ENCODE assay signal across 23 mouse cellular contexts in the genomic region with DNA sequence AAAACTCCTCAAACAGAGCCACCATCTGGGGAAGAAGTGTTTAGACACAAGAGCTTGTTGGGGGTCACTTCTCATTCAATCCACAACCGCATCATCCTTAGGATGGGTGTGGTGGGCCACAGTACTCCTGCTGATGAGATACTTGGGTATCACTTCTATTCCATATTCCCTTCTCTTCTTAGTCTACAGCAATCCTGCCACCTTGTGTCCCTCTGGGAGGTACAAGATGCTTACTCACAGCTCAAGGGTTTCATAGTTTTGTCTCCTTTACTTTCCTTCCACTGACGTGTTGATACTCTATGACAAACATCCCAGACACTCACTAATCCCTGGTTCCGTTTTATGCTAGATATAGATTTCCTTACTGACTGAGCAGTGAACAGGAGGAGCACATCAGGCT.
"Had no signal": no experiment of that assay in that cellular context is flagged by ENCODE, and none has a peak within 500 bp of the region (broad histone marks: within the 10 kb centered on the region; RNA-seq: fewer than 3 reads in every experiment).

No protein-coding gene starts in this region.

- H3K9ac ChIP-seq: limb, embryonic 13.5 days; liver, embryonic 12.5 days; liver, embryonic 15.5 days; lung, embryonic 15.5 days; midbrain, embryonic 13.5 days; neural tube, embryonic 13.5 days had no signal

- H3K27me3 ChIP-seq: limb, embryonic 13.5 days; liver, embryonic 12.5 days; liver, embryonic 15.5 days; lung, embryonic 15.5 days; megakaryocyte, embryonic 14.5 days; midbrain, embryonic 13.5 days had no signal

- H3K36me3 ChIP-seq: limb, embryonic 10.5 days; limb, embryonic 13.5 days; liver, embryonic 12.5 days; liver, embryonic 15.5 days; lung, embryonic 15.5 days; midbrain, embryonic 10.5 days; midbrain, embryonic 13.5 days; neural tube, embryonic 13.5 days had no signal

- H3K4me1 ChIP-seq: liver, embryonic 12.5 days; liver, embryonic 15.5 days; lung, embryonic 15.5 days; megakaryocyte, embryonic 14.5 days had no signal

- H3K4me3 ChIP-seq: limb, embryonic 10.5 days; limb, embryonic 13.5 days; liver, embryonic 12.5 days; liver, embryonic 15.5 days; lung, embryonic 15.5 days; megakaryocyte, embryonic 14.5 days; midbrain, embryonic 10.5 days; midbrain, embryonic 13.5 days; myocyte; neural tube, embryonic 13.5 days had no signal

- DNase-seq: kidney, adult 2 months; kidney, postnatal 25 days; liver; lung, adult 18-20 months; lung, postnatal 10 days; lung, postnatal 36 days; retina, postnatal 1 day; right cerebral cortex, postnatal 25 days; thymus, adult 2 months; thymus, postnatal 14 days; thymus, postnatal 4 days had no signal

- ATAC-seq: liver, embryonic 12.5 days; midbrain, embryonic 13.5 days; midbrain, embryonic 16.5 days had no signal

- H3K27ac ChIP-seq: kidney, postnatal 0 days; limb, embryonic 10.5 days; limb, embryonic 13.5 days; liver, embryonic 12.5 days; liver, embryonic 15.5 days; lung, embryonic 15.5 days; midbrain, embryonic 10.5 days; midbrain, embryonic 13.5 days; neural tube, embryonic 13.5 days had no signal
